Mouse (Mus musculus): ENCODE data around the gene Tnfsf4. TPM values are rescaled to one million over a fixed set of nuclear protein-coding genes. Genes with fewer than 3 reads are reported as not detected.

Tnfsf4 gene
- polyA plus RNA-seq, 1 experiment from 2014 or later, result 0.17 TPM

DNA sequence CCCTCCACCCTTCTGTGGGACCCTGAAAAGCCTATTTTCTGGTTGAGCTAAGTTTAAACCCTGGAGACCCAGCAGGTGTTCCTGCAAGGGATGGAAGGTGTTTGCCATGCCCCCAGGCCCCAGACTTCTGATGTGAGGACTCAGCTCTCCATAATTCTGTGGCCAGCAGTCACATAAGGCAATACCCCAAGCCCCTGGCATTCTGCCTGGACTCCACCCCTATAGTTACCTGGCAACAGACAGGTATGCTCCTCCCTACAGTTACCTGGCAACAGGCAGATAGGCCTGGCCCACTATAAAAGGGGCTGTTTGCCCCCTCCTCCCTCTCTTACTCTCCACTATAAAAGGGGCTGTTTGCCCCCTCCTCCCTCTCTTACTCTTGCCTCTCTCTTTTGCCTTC lies 24.7 kb downstream of the Tnfsf4 start:
- H3K27ac ChIP-seq, result no peak overlapping the region
- H3K36me3 ChIP-seq (ENCODE audit: inconsistent target), result no peaks in the 10 kb centered on the region
- no peaks in the 10 kb centered on the region for H3K79me2 ChIP-seq (ENCODE audit: inconsistent target)
- H3K4me3 ChIP-seq (ENCODE audit: inconsistent target), result no peak overlapping the region

- Histone ChIP-seq H3K36me3 (ENCODE audit: inconsistent target) (no peaks in the 10 kb centered on the region), H3K4me3 (ENCODE audit: inconsistent target) (no peak overlapping the region), H3K79me2 (ENCODE audit: inconsistent target) (no peaks in the 10 kb centered on the region), H3K27ac (no peak overlapping the region)
- 80% methylated on average over 9 of the region's 9 CpGs for WGBS (ENCODE audit: missing documents)
These were observed 25.4 kb downstream of the Tnfsf4 start for GRCm38 (mm10) chr1:161420646-161421045.

DNA sequence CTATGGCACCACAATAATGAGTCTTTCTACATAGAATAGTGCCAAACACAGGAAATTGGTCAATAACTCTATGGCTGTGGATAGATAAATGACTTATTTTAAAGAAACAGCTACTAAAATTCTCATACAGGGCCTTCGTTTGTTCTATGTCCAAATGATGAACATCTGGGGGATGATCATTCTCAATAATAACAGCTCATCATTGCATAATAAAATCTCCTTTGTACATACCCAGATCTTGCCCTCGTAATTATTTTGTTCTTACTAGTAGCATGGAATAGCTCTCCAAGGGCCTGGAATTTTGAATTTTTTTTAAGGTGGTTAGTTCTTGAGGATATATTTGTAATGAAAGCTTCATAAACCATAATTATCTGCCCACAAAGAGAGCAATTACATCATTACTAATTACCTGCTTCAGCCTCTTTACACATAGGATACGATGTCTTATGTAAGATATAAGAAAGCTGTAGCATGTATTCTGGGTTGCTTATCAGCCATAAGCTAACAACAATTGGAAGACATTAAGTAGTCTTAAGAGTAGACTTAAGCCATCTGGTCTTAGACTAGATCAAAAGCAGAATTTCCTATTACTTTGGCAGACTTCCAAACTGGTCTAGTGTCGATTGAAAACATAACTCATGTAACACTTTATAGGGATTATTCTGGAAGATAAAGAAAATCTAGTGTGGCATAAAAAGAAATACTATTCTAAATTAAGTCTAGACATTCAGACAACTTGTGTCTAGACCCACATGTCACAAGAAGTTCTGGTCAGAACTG lies 31.3 kb downstream of the Tnfsf4 start:
- H3K4me3 ChIP-seq (ENCODE audit: inconsistent target), result no peak overlapping the region
- no peak overlapping the region for H3K27ac ChIP-seq
- no peaks in the 10 kb centered on the region for H3K36me3 ChIP-seq (ENCODE audit: inconsistent target)
- H3K79me2 ChIP-seq (ENCODE audit: inconsistent target), result no peaks in the 10 kb centered on the region
- 98% methylated on average over 4 of the region's 4 CpGs for WGBS (ENCODE audit: missing documents)

GRCm38 (mm10) chr1:161427057-161427311 lies 31.8 kb downstream of the Tnfsf4 start:
- Histone ChIP-seq H3K4me3 (ENCODE audit: inconsistent target) (no peak overlapping the region), H3K27ac (no peak overlapping the region), H3K79me2 (ENCODE audit: inconsistent target) (no peaks in the 10 kb centered on the region), H3K36me3 (ENCODE audit: inconsistent target) (no peaks in the 10 kb centered on the region)
- 93% methylated on average over 1 of the region's 1 CpGs for WGBS (ENCODE audit: missing documents)

DNA sequence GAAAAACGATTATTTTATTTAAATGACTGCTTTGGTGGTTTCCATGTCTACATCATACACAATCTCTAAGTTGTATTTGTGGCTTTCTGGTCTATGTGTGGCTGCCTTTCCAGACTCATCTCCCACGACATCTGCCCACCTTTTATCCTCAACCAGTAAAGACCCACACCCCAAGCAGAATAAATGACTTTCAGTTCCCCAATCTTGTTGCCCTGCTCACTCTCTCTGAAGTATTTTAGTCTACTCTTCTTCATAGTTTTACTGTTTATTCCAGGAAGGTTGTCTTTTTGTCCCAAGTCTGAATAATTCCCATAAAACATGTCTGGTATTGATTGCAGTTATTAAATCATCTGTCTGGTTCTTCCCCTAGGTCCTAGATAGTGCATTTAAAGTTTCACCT lies 40.6 kb downstream of the Tnfsf4 start:
- 37% methylated on average over 2 of the region's 2 CpGs for WGBS (ENCODE audit: missing documents)

DNA sequence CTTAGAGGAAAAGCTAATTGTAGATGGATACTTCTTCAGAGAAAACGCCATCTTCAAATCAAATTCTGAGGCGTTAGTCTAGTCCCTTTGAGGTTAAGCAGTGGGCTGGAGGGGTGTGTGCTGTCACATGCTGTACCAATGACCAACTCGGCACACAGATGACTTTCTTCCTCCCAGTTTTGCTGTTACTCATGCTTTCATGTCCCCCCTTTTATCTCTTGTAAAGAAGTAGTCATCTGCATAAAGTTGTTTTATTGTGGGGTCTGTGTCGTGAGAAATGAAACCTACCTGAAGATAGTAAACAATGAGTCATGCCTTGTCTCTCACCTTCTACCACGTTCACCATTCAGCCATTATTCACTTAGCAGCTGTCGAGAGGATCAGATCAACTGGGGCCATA lies 41.3 kb downstream of the Tnfsf4 start:
- Histone ChIP-seq H3K27ac (no peak overlapping the region), H3K79me2 (ENCODE audit: inconsistent target) (no peaks in the 10 kb centered on the region), H3K36me3 (ENCODE audit: inconsistent target) (no peaks in the 10 kb centered on the region), H3K4me3 (ENCODE audit: inconsistent target) (no peak overlapping the region)
- WGBS (ENCODE audit: missing documents), result 98% methylated on average over 6 of the region's 6 CpGs

More for the DNA sequence above, 40.6 kb downstream of the Tnfsf4 start:
- Histone ChIP-seq H3K36me3 (ENCODE audit: inconsistent target) (no peaks in the 10 kb centered on the region), H3K27ac (no peak overlapping the region), H3K4me3 (ENCODE audit: inconsistent target) (no peak overlapping the region), H3K79me2 (ENCODE audit: inconsistent target) (no peaks in the 10 kb centered on the region)

DNA sequence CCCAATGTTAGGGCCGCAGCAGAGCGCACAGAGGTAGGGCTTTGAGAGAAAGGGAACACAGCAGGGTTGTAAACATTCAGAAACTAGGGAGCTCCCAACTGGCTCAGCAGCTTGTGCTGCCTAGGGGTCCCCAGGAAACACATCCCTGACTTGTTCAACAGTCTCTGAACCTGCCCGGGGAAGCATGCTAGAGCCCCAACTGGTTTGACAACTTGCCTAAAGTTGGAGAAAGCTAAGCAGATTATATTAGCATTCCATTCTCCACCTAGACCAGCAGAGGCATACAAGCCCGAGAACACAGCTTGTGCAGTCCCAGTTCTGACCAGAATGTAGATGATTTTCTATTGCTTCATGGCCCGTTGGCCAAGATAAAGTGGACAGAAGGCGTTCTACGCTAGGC lies 49.6 kb downstream of the Tnfsf4 start:
- Histone ChIP-seq H3K4me3 (ENCODE audit: inconsistent target) (no peak overlapping the region), H3K36me3 (ENCODE audit: inconsistent target) (no peaks in the 10 kb centered on the region), H3K79me2 (ENCODE audit: inconsistent target) (no peaks in the 10 kb centered on the region), H3K27ac (no peak overlapping the region)
- WGBS (ENCODE audit: missing documents), result 94% methylated on average over 7 of the region's 7 CpGs

DNA sequence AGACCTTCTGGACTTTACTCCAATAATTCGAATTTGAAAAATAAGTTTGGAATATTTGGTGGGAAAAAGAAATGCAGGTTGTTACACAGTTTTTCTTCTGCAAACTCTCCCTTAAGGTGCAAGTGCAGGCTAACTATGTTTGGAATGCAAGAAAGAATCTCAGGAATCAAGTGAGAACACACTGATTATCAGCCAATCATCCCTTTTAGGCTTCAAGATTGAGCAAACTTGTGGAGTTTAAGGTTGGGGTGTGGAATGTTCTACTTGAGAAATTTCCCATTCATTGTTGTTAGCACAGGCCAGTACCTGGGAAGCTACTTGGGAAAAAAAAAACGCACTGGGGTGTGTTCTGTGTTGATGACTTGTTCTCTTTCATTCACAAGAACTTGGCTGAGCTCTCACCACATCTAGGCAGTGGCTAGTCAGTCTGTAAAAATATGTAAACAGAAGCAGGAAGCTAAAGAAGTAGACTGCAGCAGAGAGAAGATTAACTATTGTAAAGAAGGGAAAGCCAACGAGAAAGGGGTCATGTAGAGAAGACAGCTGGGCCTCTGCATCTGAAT lies 56.6 kb downstream of the Tnfsf4 start:
- no peaks in the 10 kb centered on the region for H3K36me3 ChIP-seq (ENCODE audit: inconsistent target)
- WGBS (ENCODE audit: missing documents), result 71% methylated on average over 3 of the region's 3 CpGs
- no peak overlapping the region for H3K27ac ChIP-seq
- no peaks in the 10 kb centered on the region for H3K79me2 ChIP-seq (ENCODE audit: inconsistent target)
- no peak overlapping the region for H3K4me3 ChIP-seq (ENCODE audit: inconsistent target)

- H3K36me3 ChIP-seq (ENCODE audit: inconsistent target), result no peaks in the 10 kb centered on the region
- 100% methylated on average over 1 of the region's 1 CpGs for WGBS (ENCODE audit: missing documents)
- no peak overlapping the region for H3K27ac ChIP-seq
- no peak overlapping the region for H3K4me3 ChIP-seq (ENCODE audit: inconsistent target)
- no peaks in the 10 kb centered on the region for H3K79me2 ChIP-seq (ENCODE audit: inconsistent target)
These were observed 57.0 kb downstream of the Tnfsf4 start for GRCm38 (mm10) chr1:161452250-161452649.

DNA sequence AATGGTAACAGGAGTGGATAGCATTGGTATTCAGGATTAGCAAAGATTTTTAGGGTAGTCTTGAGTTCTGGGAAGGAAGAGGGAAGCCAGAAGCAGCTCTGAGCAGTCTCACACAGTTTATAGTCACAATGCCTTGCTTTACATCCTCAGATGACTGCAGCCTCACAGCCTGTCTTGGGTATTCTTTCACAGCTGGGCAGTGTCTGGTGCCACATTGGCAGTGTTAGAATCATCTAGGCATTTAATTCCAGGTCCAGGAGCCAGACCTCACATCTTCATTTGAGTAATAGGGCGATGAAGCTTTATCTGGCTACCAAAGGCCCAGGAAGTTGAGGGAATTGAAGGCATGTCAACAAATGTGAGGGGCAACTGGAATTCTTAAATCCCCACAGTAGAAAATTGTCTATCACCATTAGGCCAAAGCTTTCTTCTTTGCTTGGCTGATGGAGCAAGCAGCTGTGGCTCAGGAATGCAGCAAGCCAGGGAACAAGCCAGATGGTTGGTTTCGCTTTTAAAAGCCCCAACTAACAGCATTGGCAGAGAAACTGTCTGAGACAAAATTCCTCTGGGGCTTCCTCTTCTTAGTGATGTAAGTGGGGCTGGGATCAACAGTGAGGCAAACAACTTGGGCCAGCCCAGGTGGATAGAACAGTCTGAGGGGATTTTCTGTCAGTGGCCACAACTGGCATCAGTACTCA lies 68.3 kb downstream of the Tnfsf4 start:
- no peak overlapping the region for H3K4me3 ChIP-seq (ENCODE audit: inconsistent target)
- H3K36me3 ChIP-seq (ENCODE audit: inconsistent target), result no peaks in the 10 kb centered on the region
- H3K79me2 ChIP-seq (ENCODE audit: inconsistent target), result no peaks in the 10 kb centered on the region
- no peak overlapping the region for H3K27ac ChIP-seq
- WGBS (ENCODE audit: missing documents), result 88% methylated on average over 2 of the region's 2 CpGs

Other genes with a start within 250 kb of the Tnfsf4 start
- not detected in 3 replicates for gene Tex50, start 236.1 kb upstream of the Tnfsf4 start, polyA plus RNA-seq (2018)
- gene Prdx6, start 144.2 kb upstream of the Tnfsf4 start, polyA plus RNA-seq (2018), result 55.2 to 86.2 TPM (median 66.0 TPM) in 3 replicates
- gene Tnfsf18, start 99.2 kb downstream of the Tnfsf4 start, polyA plus RNA-seq (2018), result 0.42 to 0.97 TPM in 2 of 3 replicates, not detected in the other

Measured in macrophage (primary cell).